Mouse (Mus musculus) forebrain, embryonic 11.5 days (tissue): ENCODE results near the gene Rhox11. TPM values are rescaled to one million over a fixed set of nuclear protein-coding genes. Genes with fewer than 3 reads are reported as not detected.

Source experiments
- ATAC-seq: fragments of 200-750 bp; cut with Nextera tagmentation; replicated peaks from 2 replicates; pipeline ENCODE4 v1.8.0; 2017; ENCODE audit warnings: moderate TSS enrichment; ENCODE audit not compliant: low FRiP score
- DNase-seq: peaks from one replicate; pipeline ENCODE4 v3.0.0-alpha.2; 2017; ENCODE audit warnings: low spot score
- H3K27ac ChIP-seq: fragments of 300-500 bp; sonication (generic); 2 replicates; pipeline ENCODE4 v1.5.1; 2014; ENCODE audit warnings: low read depth, low read length
- H3K27me3 ChIP-seq: fragments of 300-500 bp; sonication (generic); 2 replicates; pipeline ENCODE4 v1.6.1; 2014; ENCODE audit warnings: mild to moderate bottlenecking, low read length, mixed read lengths; ENCODE audit not compliant: control insufficient read depth, insufficient read depth
- H3K36me3 ChIP-seq: fragments of 300-500 bp; sonication (generic); 2 replicates; pipeline ENCODE4 v1.6.1; 2014; ENCODE audit warnings: mild to moderate bottlenecking, low read length, moderate library complexity, mixed read lengths; ENCODE audit not compliant: control insufficient read depth, insufficient read depth
- H3K4me1 ChIP-seq: fragments of 300-500 bp; sonication (generic); replicated peaks from 2 replicates; pipeline ENCODE4 v1.6.1; 2014; ENCODE audit warnings: low read length, mixed read lengths; ENCODE audit not compliant: control insufficient read depth, insufficient read depth
- H3K4me2 ChIP-seq: fragments of 300-500 bp; sonication (generic); 2 replicates; pipeline ENCODE4 v1.6.1; 2014; ENCODE audit warnings: low read depth, mild to moderate bottlenecking, low read length, moderate library complexity, mixed read lengths; ENCODE audit not compliant: severe bottlenecking
- H3K4me3 ChIP-seq: fragments of 300-500 bp; sonication (generic); 2 replicates; pipeline ENCODE4 v1.5.1; 2014; ENCODE audit warnings: low read depth, low read length
- H3K9ac ChIP-seq: fragments of 300-500 bp; sonication (generic); 2 replicates; pipeline ENCODE4 v1.6.1; 2014; ENCODE audit warnings: low read length
- H3K9me3 ChIP-seq: fragments of 300-500 bp; sonication (generic); 2 replicates; pipeline ENCODE4 v1.6.1; 2016; ENCODE audit warnings: low read length, mixed read lengths; ENCODE audit not compliant: control insufficient read depth
- WGBS: fragments of 180-500 bp; shearing (Covaris S2); extraction: QIAGEN DNeasy Blood & Tissue Kit; methylation state at CpG from one replicate; pipeline ENCODE4 v1.1.7; 2014; 5-methylcytosine and 5-hydroxymethylcytosine counted together
- polyA plus RNA-seq: library from polyadenylated mRNA; unstranded; fragments of >200 nt; fragmentation: Nextera tagmentation; extraction: Ambion mirVana; gene quantifications from 2 replicates; pipeline ENCODE4 v1.2.1, GENCODE M21; 2014

The Rhox11 gene
- polyA plus RNA-seq, 1 experiment from 2014 or later, result not detected

DNA sequence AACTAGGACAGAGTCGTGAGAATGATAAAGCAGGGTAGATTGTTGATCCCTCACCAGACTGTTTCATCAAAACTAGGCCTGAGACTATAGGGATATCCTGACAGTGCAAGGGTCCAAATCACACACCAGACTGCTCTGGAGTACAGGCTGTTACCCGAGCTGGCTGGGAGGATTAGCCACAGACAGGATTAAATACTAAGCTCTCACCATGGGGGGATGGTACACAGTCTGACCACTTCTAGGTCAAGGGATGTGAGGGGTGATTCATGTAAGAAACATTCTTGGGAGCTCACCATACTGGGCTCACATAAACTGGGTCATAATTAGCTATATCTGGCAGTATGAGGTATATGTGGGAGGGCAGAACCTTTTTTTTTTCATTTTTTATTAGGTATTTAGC lies 51.1 kb downstream of the Rhox11 start:
- no peak overlapping the region for H3K27ac ChIP-seq
- H3K9ac ChIP-seq, result no peak overlapping the region
- ATAC-seq, result no peak
- no peaks in the 10 kb centered on the region for H3K27me3 ChIP-seq
- no peak overlapping the region for H3K4me3 ChIP-seq
- no peaks in the 10 kb centered on the region for H3K9me3 ChIP-seq
- no peak overlapping the region for H3K4me2 ChIP-seq
- WGBS, result 44% methylated on average over 2 of the region's 2 CpGs
- no peaks in the 10 kb centered on the region for H3K36me3 ChIP-seq
- H3K4me1 ChIP-seq, result no peaks in the 10 kb centered on the region
- DNase-seq, result no peak

Other genes starting within 250 kb of the Rhox11 start
- not detected in 2 replicates for gene Rhox8, start 206.2 kb downstream of the Rhox11 start, polyA plus RNA-seq
- gene Rhox7b, start 187.9 kb downstream of the Rhox11 start, polyA plus RNA-seq, result not detected in 2 replicates
- not detected in 2 replicates for gene Rhox9, start 183.4 kb downstream of the Rhox11 start, polyA plus RNA-seq
- gene Btg1-ps1, start 66.3 kb downstream of the Rhox11 start, polyA plus RNA-seq, result not detected in 2 replicates
- gene Btg1-ps2, start 42.0 kb downstream of the Rhox11 start, polyA plus RNA-seq, result not detected in 2 replicates
- gene Rhox10, start 18.7 kb downstream of the Rhox11 start, polyA plus RNA-seq, result not detected in 2 replicates
- not detected in 2 replicates for gene Rhox12, start 25.8 kb upstream of the Rhox11 start, polyA plus RNA-seq
- gene Rhox13, start 36.1 kb upstream of the Rhox11 start, polyA plus RNA-seq, result not detected in 2 replicates
- 7.5 and 10.5 TPM in 2 replicates for gene Zbtb33, start 104.7 kb upstream of the Rhox11 start, polyA plus RNA-seq
- gene Tmem255a, start 167.3 kb upstream of the Rhox11 start, polyA plus RNA-seq, result 13.7 and 13.8 TPM in 2 replicates
- not detected in 2 replicates for gene Atp1b4, start 231.0 kb upstream of the Rhox11 start, polyA plus RNA-seq